Mouse (Mus musculus): Measurements from ENCODE around the gene Thbs4.
"Not testable (repeated sequence)": the region's sequence is repeated elsewhere in the genome, so short reads cannot be mapped to it uniquely, and the experiment has no call there.

GRCm38 (mm10) chr13:92810592-92810991, 16.0 kb upstream of the Thbs4 start:
- TF ChIP-seq CTCF (IDR thresholded peaks at IDR 0.05; ENCODE audit: control insufficient read depth, insufficient read depth, insufficient read length); MYOG (IDR thresholded peaks at IDR 0.05; ENCODE audit: control insufficient read depth, extremely low read depth, insufficient read length); MYOD1 (IDR thresholded peaks at IDR 0.05; ENCODE audit: control insufficient read depth, insufficient read length, low read depth); USF1 (IDR thresholded peaks at IDR 0.05; ENCODE audit: low read depth); MAX (IDR thresholded peaks at IDR 0.05): not testable (repeated sequence)

Data from C2C12 (cell line).